Mouse (Mus musculus) cortical plate, adult 2 months (tissue): ENCODE data around the gene Dlx5.

Source experiments
- CTCF ChIP-seq: fragments of 200-500 bp; IDR thresholded peaks from 2 replicates; pipeline ENCODE4 v1.5.1; 2011; ENCODE audit warnings: mild to moderate bottlenecking, control low read depth, low read length; ENCODE audit not compliant: insufficient read depth; ENCODE audit errors: extremely low read depth
- POLR2A ChIP-seq: fragments of 200-500 bp; IDR thresholded peaks from 2 replicates; pipeline ENCODE4 v1.6.1; 2011; ENCODE audit warnings: mild to moderate bottlenecking, low read length, control low read depth; ENCODE audit not compliant: insufficient read depth; ENCODE audit errors: extremely low read depth

- TF ChIP-seq POLR2A (no peak), CTCF (no peak)
Measured at GRCm38 (mm10) chr6:6886225-6886624, 4.3 kb upstream of the Dlx5 start.
